Mouse (Mus musculus): Measurements from ENCODE around the gene Arnt2. TPM values are rescaled to one million over a fixed set of nuclear protein-coding genes. Genes with fewer than 3 reads are reported as not detected.

Gene Arnt2
- polyA plus RNA-seq, 1 experiment from 2014 or later, result 2.6 TPM

- Histone ChIP-seq H3K9ac (ENCODE audit: low read depth, low read length) (no peak overlapping the region), H3K4me1 (replicated peaks; ENCODE audit: control insufficient read depth, insufficient read depth, low read length) (no peaks in the 10 kb centered on the region), H3K36me3 (ENCODE audit: control insufficient read depth, insufficient read depth) (no peaks in the 10 kb centered on the region), H3K4me3 (ENCODE audit: low read depth, low read length) (no peak overlapping the region), H3K27ac (ENCODE audit: low read depth, low read length) (no peak overlapping the region), H3K9me3 (ENCODE audit: control insufficient read depth) (no peaks in the 10 kb centered on the region), H3K27me3 (replicated peaks; ENCODE audit: control insufficient read depth, insufficient read depth, low read length) (0 out of 2 replicates have a peak, but pooled peaks cover 5% of the 10 kb centered on the region), H3K4me2 (replicated peaks; ENCODE audit: low read depth) (no peak overlapping the region)
- TF ChIP-seq CTCF (IDR thresholded peaks at IDR 0.05; ENCODE audit: low read depth), result no peak
- ATAC-seq, result no peak
- 80% methylated on average over 5 of the region's 5 CpGs for WGBS
These were observed 1.7 kb downstream of the Arnt2 start for GRCm38 (mm10) chr7:84408282-84408681.

- ATAC-seq, result no peak
- 69% methylated on average over 5 of the region's 5 CpGs for WGBS
- no peaks in the 10 kb centered on the region for H3K36me3 ChIP-seq (ENCODE audit: control insufficient read depth, insufficient read depth)
- H3K27ac ChIP-seq (ENCODE audit: low read depth, low read length), result no peak overlapping the region
- no peaks in the 10 kb centered on the region for H3K9me3 ChIP-seq (ENCODE audit: control insufficient read depth)
- no peaks in the 10 kb centered on the region for H3K4me1 ChIP-seq (replicated peaks; ENCODE audit: control insufficient read depth, insufficient read depth, low read length)
- TF ChIP-seq CTCF (IDR thresholded peaks at IDR 0.05; ENCODE audit: low read depth), result no peak
- H3K4me3 ChIP-seq (ENCODE audit: low read depth, low read length), result no peak overlapping the region
- H3K27me3 ChIP-seq (replicated peaks; ENCODE audit: control insufficient read depth, insufficient read depth, low read length), result no peaks in the 10 kb centered on the region
- no peak overlapping the region for H3K9ac ChIP-seq (ENCODE audit: low read depth, low read length)
- no peak overlapping the region for H3K4me2 ChIP-seq (replicated peaks; ENCODE audit: low read depth)
These were observed 6.6 kb downstream of the Arnt2 start for GRCm38 (mm10) chr7:84403371-84403770.

- Histone ChIP-seq H3K4me1 (replicated peaks; ENCODE audit: control insufficient read depth, insufficient read depth, low read length) (no peaks in the 10 kb centered on the region), H3K36me3 (ENCODE audit: control insufficient read depth, insufficient read depth) (no peaks in the 10 kb centered on the region), H3K9me3 (ENCODE audit: control insufficient read depth) (no peaks in the 10 kb centered on the region), H3K4me3 (ENCODE audit: low read depth, low read length) (no peak overlapping the region), H3K4me2 (replicated peaks; ENCODE audit: low read depth) (no peak overlapping the region), H3K9ac (ENCODE audit: low read depth, low read length) (no peak overlapping the region), H3K27me3 (replicated peaks; ENCODE audit: control insufficient read depth, insufficient read depth, low read length) (no peaks in the 10 kb centered on the region), H3K27ac (ENCODE audit: low read depth, low read length) (no peak overlapping the region)
- no peak for ATAC-seq
- TF ChIP-seq CTCF (IDR thresholded peaks at IDR 0.05; ENCODE audit: low read depth), result no peak
- 69% methylated on average over 9 of the region's 9 CpGs for WGBS
These were observed 8.1 kb downstream of the Arnt2 start for GRCm38 (mm10) chr7:84401641-84402455.

- Histone ChIP-seq H3K36me3 (ENCODE audit: control insufficient read depth, insufficient read depth) (no peaks in the 10 kb centered on the region), H3K4me3 (ENCODE audit: low read depth, low read length) (no peak overlapping the region), H3K27ac (ENCODE audit: low read depth, low read length) (no peak overlapping the region), H3K9ac (ENCODE audit: low read depth, low read length) (no peak overlapping the region), H3K27me3 (replicated peaks; ENCODE audit: control insufficient read depth, insufficient read depth, low read length) (no peaks in the 10 kb centered on the region), H3K9me3 (ENCODE audit: control insufficient read depth) (no peaks in the 10 kb centered on the region), H3K4me1 (replicated peaks; ENCODE audit: control insufficient read depth, insufficient read depth, low read length) (no peaks in the 10 kb centered on the region), H3K4me2 (replicated peaks; ENCODE audit: low read depth) (no peak overlapping the region)
- no peak for TF ChIP-seq CTCF (IDR thresholded peaks at IDR 0.05; ENCODE audit: low read depth)
- ATAC-seq, result no peak
- 53% methylated on average over 1 of the region's 1 CpGs for WGBS
These were observed 12.7 kb downstream of the Arnt2 start for GRCm38 (mm10) chr7:84397320-84397719.

GRCm38 (mm10) chr7:84396581-84396980 lies 13.4 kb downstream of the Arnt2 start:
- ATAC-seq, result no peak
- Histone ChIP-seq H3K36me3 (ENCODE audit: control insufficient read depth, insufficient read depth) (no peaks in the 10 kb centered on the region), H3K4me1 (replicated peaks; ENCODE audit: control insufficient read depth, insufficient read depth, low read length) (no peaks in the 10 kb centered on the region), H3K27me3 (replicated peaks; ENCODE audit: control insufficient read depth, insufficient read depth, low read length) (no peaks in the 10 kb centered on the region), H3K4me3 (ENCODE audit: low read depth, low read length) (no peak overlapping the region), H3K4me2 (replicated peaks; ENCODE audit: low read depth) (no peak overlapping the region), H3K9ac (ENCODE audit: low read depth, low read length) (no peak overlapping the region), H3K9me3 (ENCODE audit: control insufficient read depth) (no peaks in the 10 kb centered on the region), H3K27ac (ENCODE audit: low read depth, low read length) (no peak overlapping the region)
- no peak for TF ChIP-seq CTCF (IDR thresholded peaks at IDR 0.05; ENCODE audit: low read depth)
- 92% methylated on average over 3 of the region's 3 CpGs for WGBS

- Histone ChIP-seq H3K4me2 (replicated peaks; ENCODE audit: low read depth) (no peak overlapping the region), H3K27me3 (replicated peaks; ENCODE audit: control insufficient read depth, insufficient read depth, low read length) (no peaks in the 10 kb centered on the region), H3K9ac (ENCODE audit: low read depth, low read length) (no peak overlapping the region), H3K4me3 (ENCODE audit: low read depth, low read length) (no peak overlapping the region), H3K27ac (ENCODE audit: low read depth, low read length) (no peak overlapping the region), H3K36me3 (ENCODE audit: control insufficient read depth, insufficient read depth) (no peaks in the 10 kb centered on the region), H3K9me3 (ENCODE audit: control insufficient read depth) (no peaks in the 10 kb centered on the region), H3K4me1 (replicated peaks; ENCODE audit: control insufficient read depth, insufficient read depth, low read length) (no peaks in the 10 kb centered on the region)
- WGBS, result 56% methylated on average over 3 of the region's 3 CpGs
- no peak for ATAC-seq
- TF ChIP-seq CTCF (IDR thresholded peaks at IDR 0.05; ENCODE audit: low read depth), result no peak
These were observed 22.1 kb downstream of the Arnt2 start for GRCm38 (mm10) chr7:84387826-84388225.
